Mouse (Mus musculus) neural tube, embryonic 11.5 days (tissue): ENCODE data around the gene Unc13c. TPM values are rescaled to one million over a fixed set of nuclear protein-coding genes. Genes with fewer than 3 reads are reported as not detected.

Source experiments
- ATAC-seq: fragments of 200-750 bp; cut with Nextera tagmentation; 2 replicates; pipeline ENCODE4 v1.8.0; 2017; ENCODE audit warnings: moderate number of reproducible peaks, mild to moderate bottlenecking, moderate TSS enrichment, moderate library complexity; ENCODE audit not compliant: insufficient read depth, low FRiP score, low TSS enrichment
- DNase-seq: peaks from one replicate; pipeline ENCODE4 v3.0.0-alpha.2; 2015; ENCODE audit warnings: low spot score
- H3K27ac ChIP-seq: fragments of 300-500 bp; sonication (generic); 2 replicates; pipeline ENCODE4 v1.5.1; 2014; ENCODE audit warnings: low read depth, mild to moderate bottlenecking, low read length
- H3K27me3 ChIP-seq: fragments of 300-500 bp; sonication (generic); 2 replicates; pipeline ENCODE4 v1.6.1; 2014; ENCODE audit warnings: mild to moderate bottlenecking, low read length, mixed read lengths; ENCODE audit not compliant: control insufficient read depth, insufficient read depth
- H3K36me3 ChIP-seq: fragments of 300-500 bp; sonication (generic); 2 replicates; pipeline ENCODE4 v1.6.1; 2014; ENCODE audit warnings: mild to moderate bottlenecking, low read length, moderate library complexity, mixed read lengths; ENCODE audit not compliant: control insufficient read depth, insufficient read depth
- H3K4me1 ChIP-seq: fragments of 300-500 bp; sonication (generic); 2 replicates; pipeline ENCODE4 v1.6.1; 2014; ENCODE audit warnings: low read length, mixed read lengths; ENCODE audit not compliant: control insufficient read depth, insufficient read depth
- H3K4me2 ChIP-seq: fragments of 300-500 bp; sonication (generic); 2 replicates; pipeline ENCODE4 v1.6.1; 2014; ENCODE audit warnings: low read depth, mild to moderate bottlenecking, moderate library complexity
- H3K4me3 ChIP-seq: fragments of 300-500 bp; sonication (generic); 2 replicates; pipeline ENCODE4 v1.5.1; 2014; ENCODE audit warnings: low read depth, low read length
- H3K9ac ChIP-seq: fragments of 300-500 bp; sonication (generic); 2 replicates; pipeline ENCODE4 v1.6.1; 2014; ENCODE audit warnings: mild to moderate bottlenecking, low read length
- H3K9me3 ChIP-seq: fragments of 300-500 bp; sonication (generic); 2 replicates; pipeline ENCODE4 v1.6.1; 2016; ENCODE audit warnings: low read length; ENCODE audit not compliant: control insufficient read depth
- WGBS: fragments of 180-500 bp; shearing (Covaris S2); extraction: QIAGEN DNeasy Blood & Tissue Kit; methylation state at CpG from one replicate; pipeline ENCODE4 v1.1.7; 2014; 5-methylcytosine and 5-hydroxymethylcytosine counted together
- polyA plus RNA-seq: library from polyadenylated mRNA; unstranded; fragments of >200 nt; fragmentation: Nextera tagmentation; extraction: Ambion mirVana; gene quantifications from 2 replicates; pipeline ENCODE4 v1.2.1, GENCODE M21; 2014

Unc13c gene
- polyA plus RNA-seq, 1 experiment from 2014 or later = 0.27 TPM

DNA sequence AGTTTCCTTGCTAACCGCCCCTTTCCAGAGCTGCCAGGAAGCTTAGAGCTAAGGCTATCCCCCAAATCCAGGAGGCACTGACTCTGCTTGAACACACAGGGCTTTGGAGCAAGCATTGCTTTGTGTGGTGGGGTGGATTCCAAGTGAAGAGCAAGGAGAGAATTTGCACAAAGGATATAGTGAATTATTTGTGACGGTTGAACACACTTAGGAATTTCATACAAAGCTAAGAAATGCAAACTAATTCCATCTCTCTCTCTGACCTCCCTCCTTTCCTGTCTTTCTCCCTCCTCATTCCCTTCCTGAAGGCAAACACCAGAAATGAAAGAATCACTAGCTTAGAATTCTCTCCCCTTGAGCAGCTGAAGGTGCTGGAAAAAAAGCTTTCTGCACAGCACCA, 271.7 kb downstream of the Unc13c start:
- Histone ChIP-seq H3K27ac (no peak overlapping the region), H3K27me3 (no peaks in the 10 kb centered on the region)
- no peak for DNase-seq

DNA sequence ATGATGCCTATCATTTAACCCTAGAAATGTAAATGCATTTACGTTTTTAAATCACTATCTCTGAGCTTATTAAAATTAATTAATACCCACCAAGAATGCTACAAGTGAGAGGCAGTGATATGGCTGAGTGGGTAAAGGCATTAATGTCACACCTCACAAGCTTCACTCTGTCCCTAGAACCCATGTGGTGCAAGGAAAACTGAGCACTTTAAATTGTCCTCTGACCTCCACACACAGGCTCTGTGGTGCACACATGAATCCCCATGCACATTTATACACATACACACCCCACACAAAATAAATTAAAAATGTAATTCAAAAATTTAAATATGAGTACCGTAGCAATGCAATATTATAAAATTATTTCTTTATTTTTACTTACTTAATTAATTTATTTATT, 287.2 kb downstream of the Unc13c start:
- Histone ChIP-seq H3K4me2 (no peak overlapping the region), H3K36me3 (no peaks in the 10 kb centered on the region), H3K27ac (no peak overlapping the region), H3K4me3 (no peak overlapping the region), H3K9me3 (no peaks in the 10 kb centered on the region), H3K4me1 (no peaks in the 10 kb centered on the region), H3K27me3 (no peaks in the 10 kb centered on the region), H3K9ac (no peak overlapping the region)
- DNase-seq = no peak
- 92% methylated on average over 2 of the region's 2 CpGs for WGBS
- no peak for ATAC-seq

More for the DNA sequence above, 271.7 kb downstream of the Unc13c start:
- no peak overlapping the region for H3K4me2 ChIP-seq
- no peaks in the 10 kb centered on the region for H3K36me3 ChIP-seq
- H3K9me3 ChIP-seq = no peaks in the 10 kb centered on the region
- 67% methylated on average over 2 of the region's 2 CpGs for WGBS
- H3K4me3 ChIP-seq = no peak overlapping the region
- no peak overlapping the region for H3K9ac ChIP-seq
- ATAC-seq = no peak
- H3K4me1 ChIP-seq = no peaks in the 10 kb centered on the region

- Histone ChIP-seq H3K27ac (no peak overlapping the region), H3K9ac (no peak overlapping the region), H3K4me2 (no peak overlapping the region), H3K4me1 (no peaks in the 10 kb centered on the region), H3K36me3 (no peaks in the 10 kb centered on the region), H3K9me3 (no peaks in the 10 kb centered on the region), H3K4me3 (no peak overlapping the region), H3K27me3 (no peaks in the 10 kb centered on the region)
- DNase-seq = no peak
- WGBS = 68% methylated on average over 13 of the region's 13 CpGs
- ATAC-seq = no peak
Measured at GRCm38 (mm10) chr9:73680545-73681495, 287.9 kb downstream of the Unc13c start.

GRCm38 (mm10) chr9:73671656-73672212, 297.0 kb downstream of the Unc13c start:
- Histone ChIP-seq H3K9me3 (no peaks in the 10 kb centered on the region), H3K27ac (0 out of 2 replicates have a peak overlapping the region, but pooled peaks have one; percentile 23), H3K36me3 (no peaks in the 10 kb centered on the region), H3K4me3 (no peak overlapping the region), H3K27me3 (no peaks in the 10 kb centered on the region), H3K4me2 (no peak overlapping the region), H3K9ac (no peak overlapping the region), H3K4me1 (peaks cover 10% of the 10 kb centered on the region; the same call in 1 of the 2 replicates)
- ATAC-seq (peak; percentile 60; the same call in 1 of the 2 replicates), DNase-seq (peak; percentile 22)
- 25% methylated on average over 6 of the region's 6 CpGs for WGBS

- H3K4me1 ChIP-seq = peaks cover 10% of the 10 kb centered on the region; the same call in 1 of the 2 replicates
- H3K9ac ChIP-seq = no peak overlapping the region
- no peak overlapping the region for H3K4me3 ChIP-seq
- 95% methylated on average over 2 of the region's 2 CpGs for WGBS
- no peaks in the 10 kb centered on the region for H3K9me3 ChIP-seq
- DNase-seq = no peak
- no peak overlapping the region for H3K4me2 ChIP-seq
- H3K36me3 ChIP-seq = no peaks in the 10 kb centered on the region
- no peaks in the 10 kb centered on the region for H3K27me3 ChIP-seq
- no peak for ATAC-seq
- H3K27ac ChIP-seq = no peak overlapping the region
Measured at GRCm38 (mm10) chr9:73670040-73670439, 298.7 kb downstream of the Unc13c start.

DNA sequence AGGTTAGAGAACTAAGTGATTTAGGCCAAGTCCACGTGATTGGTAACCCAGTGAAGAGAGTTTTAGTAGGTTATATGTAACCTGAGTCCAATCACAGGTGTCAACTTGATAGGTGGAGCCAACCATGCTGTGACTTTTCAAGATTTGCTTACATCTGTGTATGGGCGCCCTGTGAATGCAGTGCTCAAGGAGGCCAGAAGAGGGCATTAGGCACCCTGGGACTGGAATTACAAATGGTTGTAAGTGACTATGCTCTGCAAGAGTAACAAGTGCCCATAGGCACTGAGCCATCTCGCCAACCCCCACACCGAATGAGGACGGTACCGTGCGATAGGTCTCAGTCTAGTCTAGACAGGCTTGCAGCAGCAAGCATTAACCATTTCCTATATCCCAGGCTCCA, 305.9 kb downstream of the Unc13c start:
- 89% methylated on average over 7 of the region's 7 CpGs for WGBS
- Histone ChIP-seq H3K27me3 (no peaks in the 10 kb centered on the region), H3K4me2 (no peak overlapping the region), H3K36me3 (no peaks in the 10 kb centered on the region), H3K4me3 (no peak overlapping the region), H3K9me3 (no peaks in the 10 kb centered on the region), H3K27ac (no peak overlapping the region), H3K9ac (no peak overlapping the region), H3K4me1 (0 out of 2 replicates have a peak, but pooled peaks cover 5% of the 10 kb centered on the region)
- DNase-seq (no peak), ATAC-seq (no peak)

DNA sequence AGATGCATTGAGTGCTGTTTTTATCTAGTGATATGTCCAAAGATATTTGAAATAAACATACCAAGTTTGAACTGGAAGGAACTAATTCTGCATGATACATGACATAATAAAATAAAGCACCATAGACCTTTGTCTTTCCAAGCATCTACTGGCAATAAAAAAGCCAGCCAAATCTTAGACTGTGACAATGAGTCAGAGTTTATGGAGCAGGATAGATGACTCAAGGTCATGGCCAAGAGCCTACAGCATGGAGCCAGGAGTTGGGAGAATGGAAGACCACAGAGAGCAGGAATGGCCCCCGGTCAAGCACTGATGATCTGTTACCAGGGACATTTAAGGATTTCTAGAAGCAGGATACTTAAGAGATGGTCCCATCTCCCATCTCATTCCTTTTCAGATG, 319.7 kb downstream of the Unc13c start:
- Histone ChIP-seq H3K4me2 (no peak overlapping the region), H3K36me3 (no peaks in the 10 kb centered on the region), H3K4me3 (no peak overlapping the region), H3K27ac (no peak overlapping the region), H3K27me3 (no peaks in the 10 kb centered on the region), H3K9me3 (no peaks in the 10 kb centered on the region), H3K4me1 (no peaks in the 10 kb centered on the region), H3K9ac (no peak overlapping the region)
- ATAC-seq (no peak), DNase-seq (no peak)
- 95% methylated on average over 1 of the region's 1 CpGs for WGBS

DNA sequence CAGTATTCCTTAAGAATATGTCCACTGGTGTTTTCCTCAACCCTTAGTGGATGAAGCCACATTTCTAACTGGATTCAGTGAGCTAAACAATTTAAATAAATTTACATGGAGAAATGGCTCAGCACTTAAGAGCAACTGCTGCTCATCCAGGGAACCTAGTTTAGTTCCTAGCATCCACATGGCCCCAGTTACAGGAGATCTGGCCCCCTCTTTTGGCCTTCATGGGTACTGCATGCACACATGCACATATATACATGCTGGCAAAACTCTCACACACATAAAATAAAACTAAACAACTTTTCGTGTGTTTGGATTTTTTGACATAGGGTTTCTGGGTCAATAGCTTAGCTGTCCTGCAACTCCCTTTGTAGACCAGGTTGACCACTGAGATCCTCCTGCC, 330.6 kb downstream of the Unc13c start:
- Histone ChIP-seq H3K9ac (no peak overlapping the region), H3K27ac (no peak overlapping the region)

More for the DNA sequence above, 330.6 kb downstream of the Unc13c start:
- H3K4me2 ChIP-seq = no peak overlapping the region
- H3K4me1 ChIP-seq = no peaks in the 10 kb centered on the region
- H3K4me3 ChIP-seq = no peak overlapping the region
- no peaks in the 10 kb centered on the region for H3K9me3 ChIP-seq
- 88% methylated on average over 1 of the region's 1 CpGs for WGBS
- no peaks in the 10 kb centered on the region for H3K36me3 ChIP-seq
- no peaks in the 10 kb centered on the region for H3K27me3 ChIP-seq
- ATAC-seq (no peak), DNase-seq (no peak)
